Mouse (Mus musculus): Measurements from ENCODE around the gene Snrpf.

Gene Snrpf

DNA sequence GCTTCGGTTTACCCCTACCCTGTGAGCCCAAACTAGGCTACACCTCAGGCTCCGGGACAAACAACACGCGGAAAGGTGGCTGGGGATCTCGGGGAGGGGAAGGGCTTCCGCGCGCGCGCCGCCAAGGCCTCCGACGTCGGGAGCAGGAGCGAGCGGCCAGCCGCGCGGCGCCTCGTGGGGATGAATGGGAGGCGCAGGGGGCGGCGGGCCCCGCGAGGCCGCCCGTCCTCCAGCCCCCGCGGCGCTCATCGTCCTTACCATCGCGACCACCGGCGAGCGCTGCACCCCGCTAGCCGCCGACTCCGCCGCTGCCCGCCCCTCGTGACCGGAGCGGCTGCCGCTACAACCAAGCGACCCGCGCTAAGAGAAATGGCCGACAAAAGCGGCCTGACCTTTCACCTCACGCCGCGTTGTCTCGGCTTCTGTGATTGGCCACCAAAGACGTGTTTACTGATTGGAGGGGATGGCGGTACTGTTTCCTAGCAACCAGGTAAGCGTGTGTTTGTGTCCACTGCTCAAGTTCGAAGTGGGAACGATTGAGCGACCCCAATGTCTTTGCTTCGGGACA lies at the start of gene Snrpf:
TSS of gene Snrpf (minus strand) at position 426 of the 568 bp plus-strand sequence.
- DNase-seq (ENCODE audit: low read depth, low spot score): peak; percentile 97

DNA sequence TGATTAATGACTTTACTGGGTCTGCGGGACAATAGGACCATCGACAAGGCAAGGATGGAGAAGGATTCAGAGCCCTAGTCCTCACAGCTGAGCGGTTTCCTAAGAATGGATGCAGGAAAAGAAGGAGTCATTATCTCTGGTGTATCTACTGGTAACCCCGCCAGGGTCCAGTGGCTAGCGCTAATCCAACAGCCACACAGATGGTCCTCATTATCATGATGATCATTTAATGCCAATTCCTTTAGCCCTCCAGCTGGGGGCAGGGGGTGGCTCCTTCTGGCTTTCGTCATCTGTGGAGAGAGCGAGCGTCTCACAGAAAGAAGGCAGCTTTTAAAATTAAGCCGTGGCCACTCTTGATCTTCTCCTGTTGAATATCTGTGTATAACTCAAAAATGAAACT lies 46.4 kb upstream of the Snrpf start:
- peak; percentile 1 for DNase-seq (ENCODE audit: low read depth, low spot score)

DNA sequence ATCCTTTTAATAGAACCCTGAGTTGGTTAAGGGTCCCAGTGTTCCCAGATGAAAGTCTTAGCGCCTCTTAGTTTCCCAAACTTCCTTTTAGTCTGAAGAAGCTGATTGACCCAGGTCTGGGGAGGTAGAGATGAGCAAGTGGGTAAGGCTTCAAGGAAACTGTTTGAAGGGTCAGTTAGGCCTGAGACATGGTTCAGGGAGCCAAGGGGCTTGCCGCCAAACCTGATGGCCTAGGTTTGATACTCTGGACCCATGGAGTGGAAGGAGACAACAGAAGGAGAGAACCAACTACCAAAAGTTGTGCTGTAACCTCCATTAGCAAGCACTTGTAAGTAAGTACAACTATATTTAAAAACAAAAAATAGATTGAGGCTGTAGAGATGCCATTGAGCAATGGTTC lies 44.5 kb upstream of the Snrpf start:
- no peak for DNase-seq (ENCODE audit: low read depth, low spot score)

DNA sequence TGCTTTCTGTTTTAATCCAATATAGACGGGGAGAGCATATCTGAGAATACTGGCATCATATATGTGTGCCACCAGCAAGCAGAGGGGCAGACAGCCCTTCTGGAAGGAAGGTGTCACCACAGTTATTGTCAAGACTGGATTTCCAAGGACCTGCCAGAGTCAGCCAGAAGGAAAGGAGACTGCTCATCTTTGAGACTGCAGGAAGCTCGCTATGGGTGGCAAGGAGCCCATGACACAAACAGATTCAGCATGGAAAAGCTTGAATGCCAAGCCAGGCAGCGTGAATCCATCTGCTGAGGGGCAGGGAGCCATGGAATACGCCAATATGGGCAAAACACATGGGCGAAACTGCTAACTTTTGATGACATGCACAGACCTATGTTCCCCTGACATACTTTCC lies 44.1 kb upstream of the Snrpf start:
- DNase-seq (ENCODE audit: low read depth, low spot score): no peak

DNA sequence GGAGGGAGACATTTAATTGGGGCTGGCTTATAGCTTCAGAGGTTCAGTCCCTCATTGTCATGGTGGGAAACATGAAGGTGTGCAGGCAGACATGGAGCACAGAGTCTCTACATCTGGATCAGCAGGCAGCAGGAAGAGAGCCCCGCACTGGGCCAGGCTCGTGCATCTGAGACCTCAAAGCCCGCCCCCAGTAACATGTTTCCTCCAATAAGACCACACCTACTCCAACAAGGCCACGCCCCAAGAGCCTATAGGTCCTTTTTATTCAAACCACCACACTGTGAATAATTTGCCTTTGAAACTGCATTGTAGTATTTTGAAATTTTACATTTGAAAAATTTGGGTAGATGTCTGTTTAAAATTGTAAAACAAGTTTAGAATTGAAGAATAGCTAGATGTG lies 42.6 kb upstream of the Snrpf start:
- no peak for DNase-seq (ENCODE audit: low read depth, low spot score)

DNA sequence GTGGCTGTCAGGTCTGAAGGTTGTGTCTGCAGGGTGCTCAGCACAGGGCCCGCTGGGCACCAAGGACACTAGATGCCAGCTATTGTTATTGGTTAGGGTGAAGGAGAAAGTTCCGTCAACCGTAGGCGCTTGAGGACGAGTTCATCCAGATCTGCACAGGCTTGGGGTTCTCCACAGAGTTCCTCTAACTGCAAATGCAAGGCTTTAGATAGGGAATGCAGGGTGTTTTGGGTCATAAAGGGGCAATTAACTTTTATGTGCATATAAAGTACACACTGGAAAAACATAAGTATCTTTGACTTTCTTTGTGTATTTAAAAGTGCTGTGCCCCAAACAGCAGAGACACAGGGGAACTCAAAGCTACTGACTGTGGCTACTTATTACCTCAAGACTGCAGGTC lies 40.8 kb upstream of the Snrpf start:
- DNase-seq (ENCODE audit: low read depth, low spot score): no peak

DNA sequence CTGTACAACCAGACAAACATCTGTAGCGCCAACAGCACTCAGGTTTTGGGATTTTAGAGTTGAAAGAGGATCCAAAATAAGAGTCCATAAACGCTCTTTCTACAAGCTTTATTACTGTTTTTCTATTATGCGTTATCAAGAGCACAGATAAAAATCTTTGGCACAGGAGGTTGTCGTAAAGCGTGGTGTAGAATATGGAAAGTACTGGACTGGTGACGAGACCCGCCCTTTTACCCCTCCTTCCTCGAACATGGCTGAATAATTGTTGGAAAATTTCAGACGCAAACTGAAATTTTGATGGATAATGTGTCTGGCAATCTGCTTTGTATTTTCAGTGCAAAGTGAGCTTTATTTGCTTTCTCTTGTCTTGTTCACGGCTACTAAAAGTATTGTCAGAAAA lies 34.6 kb upstream of the Snrpf start:
- no peak for DNase-seq (ENCODE audit: low read depth, low spot score)

DNA sequence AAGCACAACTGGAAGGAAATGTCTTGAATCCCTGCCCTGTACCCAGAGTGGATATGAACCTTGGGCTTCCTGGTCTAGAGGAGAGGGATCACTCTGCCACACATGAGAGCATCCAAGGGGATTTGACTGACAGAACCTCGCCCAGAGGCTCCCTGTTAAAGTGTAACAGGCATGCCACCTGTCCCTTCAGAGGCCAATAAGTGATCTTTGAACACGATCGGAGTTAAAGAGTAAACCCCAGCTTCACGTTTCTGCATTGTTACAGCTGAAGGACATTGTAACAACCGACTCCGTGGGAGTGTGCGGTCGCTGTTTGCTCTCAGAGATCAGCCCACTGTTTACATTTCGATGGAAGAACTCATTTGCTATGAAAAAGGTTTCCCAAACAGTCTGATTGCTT lies 34.2 kb upstream of the Snrpf start:
- DNase-seq (ENCODE audit: low read depth, low spot score): no peak

DNA sequence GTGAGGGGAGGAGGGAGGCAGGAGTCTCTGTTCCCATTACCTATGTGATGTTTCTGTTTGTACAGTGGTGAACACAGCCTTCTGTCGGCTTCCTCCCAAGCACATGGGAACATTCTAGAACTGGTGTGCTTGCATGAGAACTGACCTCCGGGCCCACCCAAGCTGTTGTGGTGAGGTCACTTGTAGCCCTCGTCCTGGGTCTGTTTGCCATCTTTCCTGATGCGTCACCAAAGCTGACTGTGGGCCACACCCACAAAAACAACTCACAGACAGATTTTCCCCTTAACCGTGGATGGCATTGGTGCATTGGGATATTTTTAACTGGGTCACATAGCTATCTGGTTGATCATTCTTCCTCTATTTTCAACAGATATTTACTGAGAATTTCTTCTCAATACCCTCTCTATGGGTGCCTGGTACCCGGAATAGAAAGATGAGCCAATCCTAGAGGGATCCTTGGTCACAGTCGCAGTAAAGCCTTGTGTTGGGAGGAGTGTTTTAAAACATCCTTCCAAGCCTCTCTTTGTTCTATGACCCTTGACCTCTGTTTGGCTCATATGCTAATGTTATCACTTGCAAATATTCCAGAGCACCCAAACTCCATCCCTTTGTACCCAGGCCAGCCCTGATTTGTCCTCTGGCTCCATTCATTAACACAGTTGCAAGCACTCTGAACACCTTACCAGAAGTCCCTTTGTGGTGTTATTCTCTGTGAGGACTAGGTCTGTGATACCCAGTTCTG lies 31.1 kb upstream of the Snrpf start:
- peak; percentile 62 for DNase-seq (ENCODE audit: low read depth, low spot score)

DNA sequence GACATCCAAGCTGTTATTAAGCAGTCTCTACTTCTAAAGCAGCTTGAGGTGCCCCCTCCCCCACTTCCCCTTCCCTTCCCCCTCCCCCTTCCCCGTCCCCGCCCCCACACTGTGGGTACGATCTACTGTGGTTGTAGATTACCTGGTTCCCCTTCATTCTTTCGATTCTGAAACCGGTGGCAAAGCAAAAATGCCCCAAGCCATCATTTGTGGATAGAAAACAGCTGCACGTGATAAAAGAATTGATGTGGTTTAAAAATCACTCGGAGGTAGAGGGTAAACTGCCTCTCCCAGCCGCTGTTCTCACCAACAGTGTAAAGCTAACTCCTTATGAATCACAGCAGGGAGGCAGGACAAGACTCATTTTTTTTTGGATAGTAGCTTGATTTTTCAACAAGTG lies 25.3 kb upstream of the Snrpf start:
- DNase-seq (ENCODE audit: low read depth, low spot score): no peak

DNA sequence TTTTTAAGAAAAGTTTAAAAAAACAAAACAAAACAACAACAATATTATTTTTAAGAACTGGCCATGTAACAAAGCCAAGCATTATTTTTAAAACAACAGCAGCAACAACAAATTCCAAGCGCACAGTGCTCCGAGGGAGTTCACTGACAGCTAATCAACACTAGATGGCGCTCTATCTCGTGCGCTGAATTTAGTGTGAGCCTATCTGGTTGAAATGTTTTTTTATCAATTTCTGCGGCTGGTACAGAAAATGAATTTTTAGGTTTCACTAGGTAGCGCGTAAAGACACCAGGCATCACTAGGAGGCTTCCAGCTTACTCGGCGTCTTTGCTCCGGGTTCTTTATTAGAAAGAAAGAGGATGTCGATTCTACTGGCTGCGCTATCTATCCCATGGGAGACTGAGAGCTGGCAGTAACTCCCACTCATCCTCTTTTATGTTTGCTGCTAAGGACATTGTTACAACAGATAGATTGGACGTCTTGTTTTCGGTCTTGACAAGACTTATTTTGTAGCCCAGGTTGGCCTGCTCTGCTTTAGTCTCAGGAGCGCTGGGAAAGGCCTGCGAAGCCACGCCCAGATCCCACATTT lies 22.0 kb upstream of the Snrpf start:
- DNase-seq (ENCODE audit: low read depth, low spot score): no peak

DNA sequence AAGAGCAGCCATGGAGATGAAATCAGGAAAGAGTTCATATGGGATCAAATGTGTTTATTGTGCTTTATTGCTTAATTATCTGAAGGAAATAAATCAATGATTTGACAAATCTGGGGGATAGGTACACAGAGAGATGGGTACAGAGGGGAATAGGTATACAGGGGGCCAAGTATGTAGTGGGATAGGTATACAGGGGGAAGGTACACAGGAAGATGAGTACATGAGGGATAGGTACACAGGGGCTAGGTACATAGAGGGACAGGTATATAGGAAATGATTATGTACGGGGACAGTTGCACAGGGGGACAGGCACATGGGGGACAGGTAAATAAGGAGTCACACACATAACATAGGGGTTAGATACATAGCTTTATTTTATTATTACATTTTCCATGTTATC lies 21.4 kb upstream of the Snrpf start:
- no peak for DNase-seq (ENCODE audit: low read depth, low spot score)

DNA sequence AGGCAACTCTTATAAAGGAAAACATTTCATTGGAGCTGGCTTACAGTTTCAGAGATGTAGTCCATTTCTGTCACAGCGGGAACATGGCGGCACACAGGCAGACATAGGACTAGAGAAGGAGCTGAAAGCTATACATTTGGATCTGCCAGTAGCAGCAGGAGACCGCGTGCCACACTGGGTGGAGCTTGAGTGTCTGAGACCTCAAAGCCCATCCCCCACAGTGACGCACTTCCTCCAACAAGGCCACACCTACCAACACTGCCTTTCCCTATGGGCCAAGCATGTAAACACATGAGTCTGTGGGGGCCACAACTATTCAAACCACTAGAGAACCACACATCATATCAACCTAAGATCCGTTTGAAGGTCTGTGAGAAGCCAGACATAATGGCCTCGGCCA lies 19.7 kb upstream of the Snrpf start:
- DNase-seq (ENCODE audit: low read depth, low spot score): peak; percentile 64

DNA sequence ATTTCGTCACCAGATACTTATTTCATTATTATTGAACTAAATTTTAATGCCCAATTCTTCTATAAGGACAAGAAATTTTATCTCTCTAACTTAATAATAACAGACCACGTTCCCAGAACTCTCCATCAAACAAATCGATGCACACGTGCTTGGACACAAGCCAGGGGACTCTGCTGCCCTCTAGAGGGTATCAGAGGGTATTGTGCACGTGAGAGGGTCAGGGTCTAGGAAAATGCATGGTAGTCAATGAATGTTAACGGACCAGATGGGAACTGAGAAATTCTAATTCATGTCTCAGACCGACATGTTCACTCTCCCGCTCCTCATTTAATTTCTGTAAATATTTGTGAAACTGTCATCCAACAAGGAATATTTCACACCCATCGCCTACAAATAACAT lies 18.5 kb upstream of the Snrpf start:
- peak; percentile 80 for DNase-seq (ENCODE audit: low read depth, low spot score)

DNA sequence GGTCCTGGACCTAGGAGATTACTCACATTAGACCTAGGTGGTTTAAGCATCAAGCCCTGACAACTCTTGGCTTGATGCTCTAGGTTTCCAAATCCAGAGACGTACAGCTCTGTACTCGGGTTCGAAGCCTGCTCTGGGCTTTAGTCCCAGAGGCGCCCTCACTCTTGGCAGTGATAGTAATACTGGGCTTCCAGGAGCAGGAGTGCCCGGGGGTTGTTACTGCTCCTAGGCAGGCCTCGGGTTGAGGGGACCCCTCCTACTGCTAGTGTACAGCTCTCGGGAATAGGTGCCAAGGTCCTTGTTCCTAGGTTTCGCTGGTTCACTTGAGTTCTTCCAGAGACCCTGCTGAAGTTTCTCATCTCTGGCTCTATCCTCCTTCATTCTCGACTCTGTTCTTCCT lies 16.8 kb upstream of the Snrpf start:
- DNase-seq (ENCODE audit: low read depth, low spot score): peak; percentile 0

DNA sequence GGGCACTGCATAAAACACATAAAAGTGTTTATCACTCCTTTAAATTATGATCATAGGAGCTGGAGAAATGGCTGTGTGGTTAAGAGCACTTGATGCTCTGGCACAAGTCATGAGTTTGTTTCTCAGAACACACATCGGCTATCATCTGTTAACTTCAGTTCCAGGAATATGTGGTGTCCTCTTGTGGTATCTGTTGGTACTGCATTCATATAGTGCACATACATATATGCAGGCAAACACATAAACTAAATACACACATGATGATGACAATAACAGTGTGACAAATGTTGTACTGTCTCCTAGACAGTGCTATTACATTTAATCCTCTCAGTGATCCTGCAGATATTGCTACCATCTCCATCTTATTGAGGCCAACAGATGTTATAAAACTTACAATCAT lies 13.8 kb upstream of the Snrpf start:
- DNase-seq (ENCODE audit: low read depth, low spot score): peak; percentile 60

DNA sequence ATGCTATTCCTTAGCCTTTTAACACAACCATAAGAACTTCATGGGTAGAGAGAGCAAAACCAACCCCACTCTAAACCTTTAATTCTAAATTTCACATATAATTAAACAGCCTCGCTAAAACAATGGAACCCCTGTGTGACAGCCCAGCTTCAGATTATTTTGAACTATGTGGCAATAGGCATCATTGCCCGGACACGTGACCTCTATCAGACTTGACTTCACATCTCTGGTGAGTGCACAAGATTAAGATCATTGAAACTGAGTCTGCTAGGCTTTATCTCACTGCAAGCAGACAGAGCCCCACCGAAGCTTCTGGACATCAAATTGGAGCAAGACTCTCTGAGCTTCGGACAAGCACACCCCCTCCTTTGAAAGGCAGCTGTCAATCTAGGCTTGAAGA lies 12.8 kb upstream of the Snrpf start:
- DNase-seq (ENCODE audit: low read depth, low spot score): no peak

DNA sequence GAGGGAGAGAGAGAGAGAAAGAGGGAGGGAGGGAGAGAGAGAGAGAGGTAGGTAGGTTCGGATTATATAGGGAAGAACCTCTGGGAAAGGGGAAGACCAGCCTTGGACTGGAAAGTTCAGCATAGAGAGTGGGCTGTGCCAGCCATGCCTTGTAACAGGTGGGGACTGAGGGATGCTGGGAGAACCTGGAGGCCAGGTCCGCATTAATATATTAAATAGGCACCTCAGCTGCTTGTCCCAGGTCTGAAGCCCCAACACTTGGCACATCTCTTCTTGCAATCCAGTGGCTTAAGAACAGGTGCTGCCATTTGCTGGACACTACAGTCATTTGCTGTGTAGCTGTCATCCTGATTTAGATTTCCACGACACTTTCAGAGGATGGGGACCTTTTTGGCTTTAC lies 7.1 kb upstream of the Snrpf start:
- DNase-seq (ENCODE audit: low read depth, low spot score): no peak

DNA sequence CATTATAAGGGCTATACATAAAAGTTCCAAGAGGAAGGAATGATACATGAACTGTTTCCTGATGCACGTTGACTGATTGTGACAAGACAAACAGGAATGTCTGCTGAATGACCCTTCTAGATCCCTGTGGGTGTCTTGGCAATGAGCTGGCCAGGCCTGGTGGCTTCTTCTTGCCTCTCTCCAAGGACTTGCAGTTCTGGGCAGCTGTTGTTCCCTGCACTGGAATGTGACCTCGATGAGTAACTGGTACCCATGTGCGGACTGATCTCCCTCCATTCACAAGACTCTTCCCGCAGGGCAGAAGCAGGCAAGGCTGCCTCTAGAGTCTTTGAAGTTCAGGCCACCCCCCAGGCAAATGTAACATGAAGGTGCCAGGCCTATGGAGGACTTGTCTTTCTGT lies 6.3 kb upstream of the Snrpf start:
- no peak for DNase-seq (ENCODE audit: low read depth, low spot score)

DNA sequence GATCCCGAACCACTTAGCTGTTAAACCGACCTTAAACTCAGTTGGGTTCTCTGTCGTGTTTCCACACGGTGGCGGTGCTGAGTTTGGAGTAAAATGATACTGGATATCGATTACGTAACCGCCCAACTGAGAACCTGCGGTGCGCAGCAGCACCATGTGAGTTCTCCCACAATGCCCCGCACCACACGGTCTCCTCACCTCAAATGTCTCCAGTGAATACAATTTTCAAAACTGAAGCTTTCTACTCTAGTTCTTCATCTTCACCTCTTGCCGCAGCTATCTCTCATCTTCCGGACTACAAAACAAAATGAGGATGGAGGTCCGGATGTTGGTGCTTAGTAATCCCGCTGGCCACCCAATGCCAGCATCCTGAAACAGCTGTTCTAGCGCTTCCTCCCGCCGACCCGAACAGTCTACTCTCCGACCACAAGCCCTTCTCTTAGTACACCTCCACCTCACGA lies 4.5 kb upstream of the Snrpf start:
- peak; percentile 82 for DNase-seq (ENCODE audit: low read depth, low spot score)

DNA sequence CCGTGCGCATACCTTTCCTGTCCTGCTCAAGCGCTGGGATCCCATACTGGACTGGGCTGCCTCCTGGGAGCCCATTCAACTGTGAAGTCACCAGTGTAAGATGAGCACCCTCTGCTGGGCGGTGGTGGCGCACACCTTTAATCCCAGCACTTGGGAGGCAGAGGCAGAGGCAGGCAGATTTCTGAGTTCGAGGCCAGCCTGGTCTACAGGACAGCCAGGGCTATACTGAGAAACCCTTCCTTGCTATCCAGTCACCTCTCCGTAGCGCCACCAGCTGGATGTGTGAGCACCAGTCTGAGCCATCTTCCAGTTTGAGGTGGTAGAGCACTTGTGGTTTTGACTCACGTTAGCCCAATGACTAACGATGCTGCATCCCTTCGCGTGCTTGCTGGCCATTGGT lies 3.0 kb upstream of the Snrpf start:
- peak; percentile 50 for DNase-seq (ENCODE audit: low read depth, low spot score)

DNA sequence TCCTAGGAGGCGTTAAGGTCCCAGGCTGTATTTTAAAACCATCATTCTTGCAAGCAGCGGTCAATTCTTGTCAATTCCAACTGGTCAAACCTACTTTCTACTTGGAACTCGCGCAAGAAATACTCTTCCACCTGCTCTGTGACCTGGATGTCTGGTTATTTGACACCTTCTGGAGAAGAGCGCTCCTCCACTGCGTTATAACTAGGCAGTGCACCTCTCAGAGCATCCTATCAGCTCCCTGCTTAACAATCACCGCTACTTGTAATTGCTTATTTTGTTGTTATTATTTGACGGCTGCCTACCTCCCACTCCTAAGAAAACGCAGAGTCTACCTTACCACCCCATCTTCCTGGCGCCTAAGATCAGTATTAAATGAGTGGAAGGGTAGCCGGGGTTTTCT lies 710 bp downstream of the Snrpf start:
- DNase-seq (ENCODE audit: low read depth, low spot score): no peak

DNA sequence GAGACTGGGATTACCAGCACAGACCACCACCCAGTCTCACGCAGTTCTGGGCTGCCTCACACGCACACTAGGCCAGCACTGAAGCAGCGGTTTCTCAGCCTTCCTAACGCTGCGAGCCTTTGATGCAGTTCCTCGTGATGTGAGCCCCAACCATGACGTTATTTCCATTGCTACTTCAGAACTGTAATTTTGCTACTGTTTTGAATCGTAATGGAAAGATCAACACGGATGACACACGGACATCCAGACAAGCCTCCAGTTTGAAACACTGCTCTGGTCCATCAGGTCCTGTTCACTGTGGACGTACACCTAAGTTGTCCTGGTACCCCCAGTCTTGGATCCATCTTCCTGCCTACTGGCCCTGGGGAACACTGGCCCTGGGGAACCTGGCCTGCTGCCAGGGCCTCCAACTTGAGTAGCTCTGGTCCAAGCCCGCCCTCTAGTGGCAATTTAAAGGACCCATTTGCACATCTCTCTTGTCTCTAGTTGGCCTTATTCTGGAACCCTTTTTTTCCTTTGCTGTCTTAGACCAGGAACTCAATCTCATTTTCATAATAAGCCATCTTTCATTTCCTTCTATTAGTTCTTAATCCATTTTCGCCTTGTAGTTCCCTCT lies 12.1 kb downstream of the Snrpf start:
- DNase-seq (ENCODE audit: low read depth, low spot score): peak; percentile 88
